Mouse (Mus musculus) layer of hippocampus, postnatal 25 days (tissue): ENCODE measurements around the gene Fam173a. TPM values are rescaled to one million over a fixed set of nuclear protein-coding genes. Genes with fewer than 3 reads are reported as not detected.

Experiments used
- DNase-seq, 2 experiments: peaks; one replicate each; pipeline ENCODE4 v3.0.0; 2022; ENCODE audit warnings: mixed read lengths in 2 of 2, low spot score in 1 of 2; ENCODE audit errors: extremely low spot score in 1 of 2
- total RNA-seq, 2 experiments: library from RNA; stranded (reverse); gene quantifications; 2 replicates each; pipeline ENCODE4 v1.2.3; 2021

The Fam173a gene
- total RNA-seq, 2 experiments from 2014 or later, result 81.7 to 88.0 TPM

- DNase-seq, result peak; percentile 66 to 71
Measured at GRCm38 (mm10) chr17:25802825-25803517, 10.3 kb upstream of the Fam173a start.

GRCm38 (mm10) chr17:25801029-25801428 lies 8.3 kb upstream of the Fam173a start:
- DNase-seq, result peak in 1 of 2 experiments; percentile 61

DNA sequence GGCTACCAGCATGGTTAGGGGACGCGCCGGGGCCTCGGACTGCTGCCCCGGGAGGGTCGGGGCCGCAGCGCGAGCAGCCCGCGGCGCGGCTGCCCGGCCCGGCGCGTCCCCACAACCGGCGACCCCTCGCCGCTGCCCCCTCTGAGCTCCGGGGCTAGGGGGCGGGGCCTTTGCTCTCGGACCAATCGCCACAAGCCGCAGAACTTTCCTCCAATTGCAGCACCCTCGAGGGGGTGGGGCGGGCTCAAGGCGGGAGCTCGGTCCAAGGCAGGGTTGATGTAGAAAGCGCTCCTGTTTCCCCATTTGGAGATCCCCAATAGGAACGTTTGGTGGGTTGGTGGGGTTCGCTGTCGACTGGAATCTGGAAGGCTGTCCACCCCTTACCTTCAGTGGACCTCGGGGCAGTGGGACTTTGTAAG lies 4.3 kb upstream of the Fam173a start, which contains the start of gene Metrn:
Metrn (minus strand) TSS at position 186 of the 419 bp plus-strand sequence.
- DNase-seq, result peak in 1 of 2 experiments; percentile 67

GRCm38 (mm10) chr17:25796211-25796771 lies 3.6 kb upstream of the Fam173a start:
- DNase-seq, result no peak

- no peak for DNase-seq
Measured at GRCm38 (mm10) chr17:25795609-25796092, 3.0 kb upstream of the Fam173a start, which contains the start of gene AC134908.4. AC134908.4 (minus strand) TSS chr17:25795659.

GRCm38 (mm10) chr17:25794998-25795397 lies 2.3 kb upstream of the Fam173a start:
- DNase-seq, result no peak

GRCm38 (mm10) chr17:25794197-25794596 lies 1.5 kb upstream of the Fam173a start:
- no peak for DNase-seq

DNA sequence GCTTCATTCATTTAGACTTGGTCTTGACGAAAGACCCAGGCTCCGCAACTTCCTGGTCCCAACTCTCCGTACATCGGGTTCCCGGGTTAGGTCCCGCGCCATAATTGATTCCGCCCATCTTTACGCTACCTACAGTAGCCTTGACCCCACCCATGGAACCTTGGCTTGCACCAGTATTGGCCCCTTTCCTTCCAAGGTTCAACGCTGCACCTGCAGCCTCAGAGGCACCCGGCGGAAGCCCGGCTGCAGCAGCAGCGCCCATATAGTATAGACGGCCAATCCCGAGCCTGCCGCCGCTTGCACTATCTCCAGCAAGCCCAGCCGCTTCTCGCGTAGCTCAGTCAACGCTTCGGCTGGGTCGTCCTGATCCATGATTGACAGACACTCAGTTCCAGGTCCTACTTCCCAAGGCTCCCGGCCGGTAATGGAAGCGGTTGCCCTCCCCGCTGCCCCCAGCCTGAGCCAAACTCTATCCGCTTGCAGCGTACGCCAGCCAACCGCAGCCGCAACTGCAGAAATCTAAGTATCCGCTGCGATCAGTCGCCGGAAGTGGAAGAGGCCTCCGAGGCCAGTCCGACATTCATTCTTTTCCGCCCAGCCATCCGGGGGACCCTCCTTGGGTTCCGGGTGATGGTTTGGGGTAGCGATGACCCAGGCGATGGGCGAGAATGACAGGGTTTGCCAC lies 716 bp downstream of the Fam173a start:
- peak; percentile 84 to 88 for DNase-seq

DNA sequence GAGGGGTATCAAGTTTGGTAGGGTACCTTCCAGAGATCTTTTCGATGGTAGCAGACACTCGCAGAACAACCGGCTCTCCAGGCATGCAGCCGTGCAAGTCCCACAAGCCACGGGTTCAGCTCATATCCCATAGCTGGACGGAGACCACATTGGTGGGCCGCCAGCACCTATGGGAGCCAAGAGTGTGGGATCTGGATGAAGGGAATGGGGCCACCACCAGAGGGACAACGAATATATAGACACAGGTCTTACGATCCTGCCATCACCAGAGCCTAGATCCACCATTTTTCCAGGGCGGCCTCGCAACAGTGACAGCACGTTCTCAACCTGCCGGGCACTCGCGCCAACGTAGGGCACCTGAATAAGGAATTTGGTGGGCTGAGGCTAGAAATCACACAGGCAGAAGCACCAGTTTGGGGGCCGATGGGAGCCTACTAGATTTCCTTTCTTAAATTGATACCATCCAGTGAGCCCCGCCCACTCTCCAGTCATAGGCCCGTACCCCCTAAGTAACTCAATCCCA lies 1.3 kb downstream of the Fam173a start:
- peak in 1 of 2 experiments; percentile 17 for DNase-seq

GRCm38 (mm10) chr17:25786781-25787504 lies 5.8 kb downstream of the Fam173a start:
- DNase-seq, result peak in 1 of 2 experiments; percentile 5

GRCm38 (mm10) chr17:25786280-25786679 lies 6.4 kb downstream of the Fam173a start, which contains the start of gene Ccdc78:
Ccdc78 (plus strand) TSS chr17:25786580.
- no peak for DNase-seq

DNA sequence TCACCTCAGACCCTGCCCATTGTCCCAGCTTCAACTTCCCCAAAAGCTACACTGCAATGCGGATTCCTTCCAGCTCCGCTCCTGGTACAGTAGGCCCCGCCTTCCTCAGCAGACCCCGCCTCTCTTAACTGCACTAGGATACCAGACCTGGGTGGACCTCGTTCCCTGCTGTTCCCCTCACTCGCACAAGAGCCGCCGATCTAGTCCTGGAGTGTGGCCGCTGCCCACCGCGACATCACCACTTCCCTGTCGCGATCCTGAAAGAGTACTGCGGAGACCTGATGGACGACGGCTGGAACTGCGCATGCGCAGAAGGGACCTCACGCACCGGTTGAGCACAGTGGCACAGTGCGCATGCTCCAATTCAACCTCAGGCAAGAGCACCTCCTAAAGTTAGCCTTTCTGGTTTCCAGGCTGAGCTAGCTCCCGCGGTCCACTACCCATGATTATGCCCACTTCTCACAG lies 7.4 kb downstream of the Fam173a start, which contains the start of gene Haghl:
Haghl (minus strand) TSS at position 393 of the 465 bp plus-strand sequence.
- peak; percentile 96 to 97 for DNase-seq

DNA sequence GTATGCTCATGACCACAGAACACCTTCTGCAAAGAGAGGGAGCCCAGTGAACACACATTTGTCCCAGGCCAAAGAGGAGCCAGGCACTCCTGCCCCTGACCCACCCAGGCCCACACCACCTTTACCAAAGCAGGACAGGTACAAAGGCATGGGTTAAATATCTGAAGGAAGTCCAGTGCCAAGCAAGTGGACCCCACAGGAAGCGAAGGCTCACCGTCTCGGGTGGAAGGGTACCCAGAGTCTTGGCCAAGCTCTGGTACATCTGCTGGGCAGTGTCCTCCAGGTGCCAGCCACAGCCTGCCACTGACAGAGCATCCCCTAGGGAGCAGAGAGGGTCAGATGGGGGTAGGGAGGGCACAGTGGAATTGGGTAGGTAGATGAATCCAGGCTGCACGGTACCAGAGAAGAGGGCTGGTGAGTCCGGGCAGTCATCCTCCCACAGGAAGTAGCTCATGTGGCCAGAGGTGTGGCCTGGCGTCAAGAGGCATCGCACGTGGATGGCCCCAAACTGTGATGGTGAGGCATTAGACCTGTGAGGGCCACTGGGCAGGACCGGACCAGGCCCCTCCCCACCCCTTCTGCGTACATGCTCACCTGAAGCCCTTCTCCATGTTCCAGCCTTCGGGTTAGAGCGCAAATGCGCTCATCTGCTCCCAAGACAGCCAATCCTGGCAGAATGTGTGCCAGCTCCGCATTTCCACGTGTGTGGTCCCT lies 8.7 kb downstream of the Fam173a start:
- peak in 1 of 2 experiments; percentile 12 for DNase-seq

GRCm38 (mm10) chr17:25783086-25783485 lies 9.6 kb downstream of the Fam173a start:
- peak in 1 of 2 experiments; percentile 29 for DNase-seq

GRCm38 (mm10) chr17:25781339-25781738 lies 11.4 kb downstream of the Fam173a start:
- no peak for DNase-seq

- no peak for DNase-seq
Measured at GRCm38 (mm10) chr17:25777948-25778347, 14.8 kb downstream of the Fam173a start.

- no peak for DNase-seq
Measured at GRCm38 (mm10) chr17:25775318-25776062, 17.2 kb downstream of the Fam173a start.

- DNase-seq, result peak; percentile 99 to 100
Measured at GRCm38 (mm10) chr17:25773549-25774120, 19.1 kb downstream of the Fam173a start, which contains the start of gene Narfl. Narfl (plus strand) TSS chr17:25773776.
